Mouse (Mus musculus): ENCODE measurements around the gene Kif22. TPM values are rescaled to one million over a fixed set of nuclear protein-coding genes. Genes with fewer than 3 reads are reported as not detected.

The Kif22 gene
- total and polyA plus RNA-seq, 2 experiments from 2014 or later, result 6.5 to 16.6 TPM

DNA sequence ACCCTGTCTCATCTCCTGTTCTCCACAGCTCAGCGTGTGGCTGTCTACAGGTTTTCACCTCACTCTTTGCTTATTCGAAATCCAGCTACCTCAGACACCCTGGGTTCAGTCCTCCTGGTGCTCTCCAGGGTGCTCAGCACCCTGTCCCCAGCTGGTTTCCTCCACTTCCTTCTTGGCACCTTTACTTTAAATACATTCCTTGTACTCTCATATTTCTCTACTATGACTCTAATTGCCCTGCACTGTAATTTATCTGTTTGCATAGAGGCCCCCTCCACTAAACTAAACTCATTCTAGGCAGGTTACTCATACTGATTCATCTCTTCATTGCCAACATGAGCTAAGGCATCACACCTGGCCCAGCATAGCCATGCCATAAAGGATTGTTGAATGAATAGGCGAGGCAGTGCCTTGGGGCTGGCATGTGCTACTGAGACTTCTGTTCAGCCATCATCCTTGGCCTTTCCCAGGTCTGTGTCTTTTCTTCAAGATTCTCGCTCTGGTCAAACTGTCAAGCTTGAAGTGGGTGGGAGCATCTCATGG is 28.7 kb upstream of the Kif22 start:
- Histone ChIP-seq H3K9me3 (ENCODE audit: low read length) (no peaks in the 10 kb centered on the region), H3K4me3 (ENCODE audit: low read depth, low read length) (no peak overlapping the region), H3K27me3 (ENCODE audit: insufficient read depth, low read length) (no peaks in the 10 kb centered on the region), H3K36me3 (ENCODE audit: insufficient read depth) (no peaks in the 10 kb centered on the region), H3K27ac (ENCODE audit: low read depth, low read length) (no peak overlapping the region), H3K9ac (no peak overlapping the region), H3K4me1 (ENCODE audit: insufficient read depth) (no peaks in the 10 kb centered on the region), H3K4me2 (ENCODE audit: low read depth) (no peak overlapping the region)
- WGBS, result 73% methylated on average over 4 of the region's 4 CpGs
- DNase-seq, result no peak
- no peak for TF ChIP-seq CTCF (IDR thresholded peaks at IDR 0.05; ENCODE audit: low read depth)
- no peak for ATAC-seq

DNA sequence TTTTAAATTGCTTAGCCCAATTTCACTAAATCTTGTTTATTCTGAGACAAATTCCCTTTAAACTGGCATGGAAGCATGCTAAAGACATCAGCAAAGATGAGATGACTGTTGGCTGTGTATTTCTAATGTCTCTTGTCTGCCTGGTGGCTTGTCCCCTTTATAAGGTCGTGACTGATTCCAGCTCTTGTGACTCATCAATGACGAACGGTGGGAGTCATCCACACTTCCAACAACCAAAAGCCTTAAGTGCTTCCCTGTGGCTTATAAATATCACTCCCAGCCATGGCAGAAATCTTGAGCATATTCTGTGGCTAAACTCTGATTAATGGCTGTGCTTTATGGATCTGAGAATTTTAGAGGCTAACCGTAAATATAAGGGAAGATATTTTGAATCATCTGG is 24.0 kb upstream of the Kif22 start:
- H3K4me3 ChIP-seq (ENCODE audit: low read depth, low read length), result no peak overlapping the region
- H3K27ac ChIP-seq (ENCODE audit: low read depth, low read length), result no peak overlapping the region
- H3K27me3 ChIP-seq (ENCODE audit: insufficient read depth, low read length), result no peaks in the 10 kb centered on the region; the same call in 1 of the 2 replicates
- H3K4me1 ChIP-seq (ENCODE audit: insufficient read depth), result no peaks in the 10 kb centered on the region
- no peak overlapping the region for H3K9ac ChIP-seq
- WGBS, result 85% methylated on average over 4 of the region's 4 CpGs
- no peak overlapping the region for H3K4me2 ChIP-seq (ENCODE audit: low read depth)
- no peaks in the 10 kb centered on the region for H3K36me3 ChIP-seq (ENCODE audit: insufficient read depth)
- TF ChIP-seq CTCF (IDR thresholded peaks at IDR 0.05; ENCODE audit: low read depth), result no peak
- ATAC-seq (no peak), DNase-seq (no peak)
- H3K9me3 ChIP-seq (ENCODE audit: low read length), result no peaks in the 10 kb centered on the region

DNA sequence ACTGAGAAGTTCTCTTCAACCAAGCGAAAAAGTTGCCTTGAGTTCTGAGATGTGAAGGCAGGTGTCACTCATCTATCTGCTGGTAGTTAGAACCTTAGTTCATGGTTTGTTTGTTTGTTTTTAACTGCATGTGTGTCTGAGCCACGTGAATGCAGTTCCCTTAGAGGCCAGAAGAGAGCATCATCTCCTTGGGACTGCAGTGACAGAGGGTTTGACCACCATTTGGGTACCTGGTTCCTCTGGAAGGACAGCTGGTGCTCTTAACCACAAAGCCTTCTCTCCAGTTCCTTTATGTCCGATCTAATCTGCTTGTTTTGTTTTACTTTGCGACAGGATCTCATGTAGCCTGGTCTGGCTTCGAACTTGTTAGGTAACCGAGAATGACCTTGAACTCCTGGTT is 23.3 kb upstream of the Kif22 start:
- Histone ChIP-seq H3K4me2 (ENCODE audit: low read depth) (no peak overlapping the region), H3K9me3 (ENCODE audit: low read length) (no peaks in the 10 kb centered on the region)
- WGBS, result 90% methylated on average over 6 of the region's 6 CpGs

DNA sequence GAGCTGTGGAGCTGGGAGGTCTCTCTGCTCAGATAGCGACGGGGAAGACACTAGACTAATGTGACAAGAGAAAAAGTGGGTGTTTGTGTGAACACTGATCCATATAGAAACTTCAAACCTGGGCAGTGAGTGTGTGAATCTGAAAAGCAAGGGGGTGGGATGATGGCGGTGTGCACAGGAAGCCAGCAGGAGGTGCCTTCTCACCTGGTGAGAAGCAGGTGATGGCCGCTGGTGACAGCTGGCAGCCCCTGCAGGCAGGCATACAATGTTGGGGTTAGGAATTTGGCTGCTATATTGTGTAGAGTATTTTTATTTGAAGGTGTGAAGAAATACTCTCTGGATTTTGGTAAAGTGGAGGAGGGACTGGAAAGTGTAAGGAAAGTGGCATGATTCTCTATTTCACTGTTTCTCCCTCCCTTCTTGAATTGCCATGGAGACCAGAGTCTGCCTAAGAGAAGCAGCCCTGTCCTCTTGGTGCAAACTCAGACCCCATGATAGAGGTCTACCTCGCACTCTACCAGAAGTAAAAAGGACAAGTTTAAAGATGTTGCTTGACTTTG is 12.8 kb upstream of the Kif22 start:
- Histone ChIP-seq H3K4me2 (ENCODE audit: low read depth) (no peak overlapping the region), H3K9me3 (ENCODE audit: low read length) (no peaks in the 10 kb centered on the region), H3K4me3 (ENCODE audit: low read depth, low read length) (no peak overlapping the region), H3K4me1 (ENCODE audit: insufficient read depth) (no peaks in the 10 kb centered on the region), H3K27ac (ENCODE audit: low read depth, low read length) (no peak overlapping the region), H3K36me3 (ENCODE audit: insufficient read depth) (no peaks in the 10 kb centered on the region), H3K9ac (no peak overlapping the region), H3K27me3 (ENCODE audit: insufficient read depth, low read length) (no peaks in the 10 kb centered on the region)
- TF ChIP-seq CTCF (IDR thresholded peaks at IDR 0.05; ENCODE audit: low read depth), result no peak
- ATAC-seq (no peak), DNase-seq (no peak)
- WGBS, result 72% methylated on average over 5 of the region's 5 CpGs

More for the DNA sequence above, 23.3 kb upstream of the Kif22 start:
- Histone ChIP-seq H3K27me3 (ENCODE audit: insufficient read depth, low read length) (no peaks in the 10 kb centered on the region; the same call in 1 of the 2 replicates), H3K9ac (no peak overlapping the region), H3K36me3 (ENCODE audit: insufficient read depth) (no peaks in the 10 kb centered on the region), H3K27ac (ENCODE audit: low read depth, low read length) (no peak overlapping the region), H3K4me3 (ENCODE audit: low read depth, low read length) (no peak overlapping the region), H3K4me1 (ENCODE audit: insufficient read depth) (no peaks in the 10 kb centered on the region)
- ATAC-seq (no peak), DNase-seq (no peak)
- TF ChIP-seq CTCF (IDR thresholded peaks at IDR 0.05; ENCODE audit: low read depth), result no peak

DNA sequence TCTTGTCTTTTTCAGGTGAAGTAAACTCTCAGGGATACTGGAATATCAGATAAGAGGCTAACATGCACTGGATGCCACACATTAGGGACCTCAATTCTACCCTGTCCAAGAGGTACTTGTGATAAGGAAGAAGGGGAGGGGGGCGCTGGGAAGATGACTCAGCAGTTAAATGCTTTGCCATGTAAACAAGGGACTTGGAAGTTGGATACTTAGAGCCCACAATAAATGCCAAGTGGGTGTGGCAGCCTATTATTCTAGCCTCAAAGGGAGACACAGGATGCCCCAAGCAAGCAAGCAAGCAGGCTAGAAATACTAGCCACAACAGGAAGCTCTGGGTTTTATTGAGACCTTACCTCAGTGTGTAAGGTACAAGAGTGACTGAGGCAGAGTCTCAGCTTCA is 11.0 kb downstream of the Kif22 start:
- ATAC-seq, result no peak
- H3K4me1 ChIP-seq (ENCODE audit: insufficient read depth), result 0 out of 2 replicates have a peak, but pooled peaks cover 6% of the 10 kb centered on the region
- H3K4me2 ChIP-seq (ENCODE audit: low read depth), result no peak overlapping the region
- no peak overlapping the region for H3K9ac ChIP-seq
- no peaks in the 10 kb centered on the region for H3K36me3 ChIP-seq (ENCODE audit: insufficient read depth)
- H3K4me3 ChIP-seq (ENCODE audit: low read depth, low read length), result no peak overlapping the region
- no peak for TF ChIP-seq CTCF (IDR thresholded peaks at IDR 0.05; ENCODE audit: low read depth)
- DNase-seq, result no peak
- H3K27me3 ChIP-seq (ENCODE audit: insufficient read depth, low read length), result no peaks in the 10 kb centered on the region
- WGBS, result 90% methylated on average over 1 of the region's 1 CpGs
- H3K9me3 ChIP-seq (ENCODE audit: low read length), result no peaks in the 10 kb centered on the region
- H3K27ac ChIP-seq (ENCODE audit: low read depth, low read length), result no peak overlapping the region

DNA sequence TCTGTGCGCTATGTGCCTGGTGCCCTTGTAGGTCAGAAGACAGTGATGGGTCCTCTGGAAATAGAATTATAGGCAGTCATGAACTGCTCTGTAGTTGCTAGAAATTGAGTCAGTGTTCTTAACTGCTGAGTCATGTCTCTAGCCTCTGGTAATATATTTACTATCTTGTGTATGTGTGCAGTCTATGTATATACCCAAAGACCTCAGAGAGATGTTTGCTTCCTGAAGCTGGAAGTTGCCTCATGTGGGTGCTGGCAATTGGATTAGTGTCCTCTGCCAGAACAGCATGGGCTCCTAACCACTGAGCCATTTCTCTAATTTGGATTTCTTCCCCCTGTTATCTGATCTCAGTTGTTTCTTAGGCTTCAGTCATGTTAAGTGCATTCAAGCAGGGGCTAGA is 12.1 kb downstream of the Kif22 start:
- Histone ChIP-seq H3K9ac (no peak overlapping the region), H3K27ac (ENCODE audit: low read depth, low read length) (no peak overlapping the region), H3K27me3 (ENCODE audit: insufficient read depth, low read length) (no peaks in the 10 kb centered on the region), H3K4me2 (ENCODE audit: low read depth) (no peak overlapping the region), H3K4me1 (ENCODE audit: insufficient read depth) (0 out of 2 replicates have a peak, but pooled peaks cover 6% of the 10 kb centered on the region), H3K9me3 (ENCODE audit: low read length) (no peaks in the 10 kb centered on the region), H3K4me3 (ENCODE audit: low read depth, low read length) (no peak overlapping the region), H3K36me3 (ENCODE audit: insufficient read depth) (no peaks in the 10 kb centered on the region)
- DNase-seq, result no peak
- 98% methylated on average over 1 of the region's 1 CpGs for WGBS
- TF ChIP-seq CTCF (IDR thresholded peaks at IDR 0.05; ENCODE audit: low read depth), result no peak
- no peak for ATAC-seq

DNA sequence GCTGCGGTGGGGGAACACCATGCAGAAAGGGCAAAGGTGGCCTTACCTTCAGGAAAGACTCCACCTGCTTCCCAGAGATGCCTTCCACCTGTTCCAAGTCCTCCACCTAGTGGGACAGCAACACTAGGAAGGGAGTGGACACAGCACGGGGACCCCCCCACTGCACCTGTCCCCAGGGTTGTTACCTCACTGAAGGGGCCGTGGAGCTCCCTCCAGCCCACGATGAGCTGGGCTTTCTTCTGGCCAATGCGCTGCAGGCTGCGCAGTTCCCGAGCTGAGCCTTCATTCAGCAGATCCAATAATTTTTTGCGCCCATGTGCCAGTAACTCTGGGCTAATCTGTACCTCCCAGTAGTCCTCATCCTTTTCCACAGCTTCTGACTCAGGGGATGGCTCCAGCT is 14.4 kb downstream of the Kif22 start:
- no peak for TF ChIP-seq CTCF (IDR thresholded peaks at IDR 0.05; ENCODE audit: low read depth)
- no peak for ATAC-seq
- WGBS, result 43% methylated on average over 8 of the region's 8 CpGs
- H3K4me1 ChIP-seq (ENCODE audit: insufficient read depth), result peaks cover 22% of the 10 kb centered on the region
- no peaks in the 10 kb centered on the region for H3K9me3 ChIP-seq (ENCODE audit: low read length)
- peak overlapping the region; percentile 99 for H3K27ac ChIP-seq (ENCODE audit: low read depth, low read length)
- DNase-seq, result peak; percentile 15
- H3K4me2 ChIP-seq (ENCODE audit: low read depth), result peak overlapping the region; percentile 87
- H3K4me3 ChIP-seq (ENCODE audit: low read depth, low read length), result peak overlapping the region; percentile 97
- H3K27me3 ChIP-seq (ENCODE audit: insufficient read depth, low read length), result no peaks in the 10 kb centered on the region
- peaks cover 8% of the 10 kb centered on the region for H3K36me3 ChIP-seq (ENCODE audit: insufficient read depth)
- peak overlapping the region; percentile 52 for H3K9ac ChIP-seq
